Mouse (Mus musculus) cerebellum, adult 2 months (tissue): Measurements from ENCODE around the gene Gripap1.
A peak's percentile ranks its signal among the peaks of the same experiment; 100 is the strongest.

Experiments
- CTCF ChIP-seq: fragments of 200-500 bp; IDR thresholded peaks from 2 replicates; pipeline ENCODE4 v1.5.1; 2011; ENCODE audit warnings: low read depth, mild to moderate bottlenecking, control low read depth, low read length, moderate library complexity, borderline replicate concordance; ENCODE audit not compliant: insufficient read depth
- POLR2A ChIP-seq: fragments of 200-500 bp; IDR thresholded peaks from 2 replicates; pipeline ENCODE4 v1.6.1; 2011; ENCODE audit warnings: low read length, control low read depth, borderline replicate concordance; ENCODE audit not compliant: insufficient read depth

DNA sequence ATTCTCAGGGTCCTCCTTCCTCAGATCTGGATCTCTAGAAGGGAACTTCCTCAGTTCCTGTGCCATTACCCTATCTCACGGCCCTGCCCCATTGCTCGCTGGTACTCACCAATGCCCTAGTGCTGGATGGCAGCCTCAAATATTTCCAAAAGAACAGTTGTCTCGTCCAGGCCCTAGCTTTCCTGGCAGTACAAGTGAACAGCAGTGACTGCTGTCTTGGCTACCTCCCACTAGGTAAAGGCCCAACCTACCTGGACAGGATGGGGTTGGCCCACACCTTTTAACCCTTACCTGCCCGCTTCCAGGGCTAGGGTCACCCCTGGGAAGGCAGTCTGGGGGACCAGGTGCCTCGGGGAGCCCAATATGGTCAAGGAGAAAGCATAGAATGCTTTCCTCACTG, 48.5 kb upstream of the Gripap1 start:
- TF ChIP-seq POLR2A = peak; percentile 54; the same call in 1 of the 2 replicates
- no peak for TF ChIP-seq CTCF
